Mouse (Mus musculus) myocyte (in vitro differentiated cells): ENCODE results near the gene Pdrg1. TPM values are rescaled to one million over a fixed set of nuclear protein-coding genes. Genes with fewer than 3 reads are reported as not detected.

Experiments
- H3K27me3 ChIP-seq: one replicate; pipeline ENCODE4 v1.6.1; 2011; ENCODE audit not compliant: control insufficient read depth, insufficient read depth, insufficient read length
- H3K36me3 ChIP-seq: one replicate; pipeline ENCODE4 v1.6.1; 2011; ENCODE audit not compliant: control insufficient read depth, insufficient read depth
- H3K4me2 ChIP-seq: one replicate; pipeline ENCODE4 v1.6.1; 2011; ENCODE audit warnings: low read depth, control low read depth
- H3K4me3 ChIP-seq: one replicate; pipeline ENCODE4 v1.5.1; 2011; ENCODE audit warnings: mild to moderate bottlenecking, control low read depth, moderate library complexity
- H3K79me2 ChIP-seq: one replicate; pipeline ENCODE4 v1.6.1; 2011; ENCODE audit not compliant: control insufficient read depth, insufficient read depth
- H3ac ChIP-seq: one replicate; pipeline ENCODE4 v1.6.1; 2011; ENCODE audit not compliant: control insufficient read depth, insufficient read length
- CEBPB ChIP-seq: IDR thresholded peaks from 2 replicates; pipeline ENCODE4 v1.6.1; 2011; ENCODE audit warnings: mild to moderate bottlenecking, moderate library complexity; ENCODE audit not compliant: poor library complexity, insufficient read depth, severe bottlenecking
- E2F4 ChIP-seq: IDR thresholded peaks from one replicate; pipeline ENCODE4 v1.6.1; 2011; ENCODE audit warnings: mild to moderate bottlenecking, control low read depth, moderate library complexity; ENCODE audit not compliant: insufficient read depth
- MAX ChIP-seq: IDR thresholded peaks from one replicate; pipeline ENCODE4 v1.6.1; 2011; ENCODE audit warnings: low read depth, mild to moderate bottlenecking, control low read depth
- MYOD1 ChIP-seq, 3 experiments: IDR thresholded peaks; one replicate each; pipeline ENCODE4 v1.6.1; 2011; ENCODE audit warnings: control low read depth in 2 of 3, low read depth in 2 of 3, mild to moderate bottlenecking in 2 of 3, moderate library complexity in 1 of 3; ENCODE audit not compliant: insufficient read length in 2 of 3, control insufficient read depth in 1 of 3
- MYOG ChIP-seq, 3 experiments: IDR thresholded peaks; one replicate each; pipeline ENCODE4 v1.6.1; 2011; ENCODE audit warnings: control low read depth in 2 of 3, low read depth in 2 of 3, mild to moderate bottlenecking in 2 of 3; ENCODE audit not compliant: insufficient read length in 2 of 3, control insufficient read depth in 1 of 3, insufficient read depth in 1 of 3
- POLR2A ChIP-seq: IDR thresholded peaks from one replicate; pipeline ENCODE4 v1.6.1; 2011; ENCODE audit warnings: low read depth, mild to moderate bottlenecking, control low read depth, moderate library complexity; ENCODE audit not compliant: insufficient read length
- POLR2AphosphoS2 ChIP-seq: IDR thresholded peaks from one replicate; pipeline ENCODE4 v1.6.1; 2011; ENCODE audit warnings: low read depth, control low read depth; ENCODE audit not compliant: insufficient read length
- REST ChIP-seq: IDR thresholded peaks from one replicate; pipeline ENCODE4 v1.6.1; 2011; ENCODE audit warnings: mild to moderate bottlenecking, control low read depth, moderate library complexity; ENCODE audit not compliant: insufficient read depth, insufficient read length
- SRF ChIP-seq: IDR thresholded peaks from one replicate; pipeline ENCODE4 v1.6.1; 2011; ENCODE audit warnings: low read depth; ENCODE audit not compliant: control insufficient read depth, insufficient read length
- TCF12 ChIP-seq: IDR thresholded peaks from one replicate; pipeline ENCODE4 v1.6.1; 2011; ENCODE audit warnings: mild to moderate bottlenecking, control low read depth; ENCODE audit not compliant: poor library complexity, insufficient read depth, severe bottlenecking
- TCF3 ChIP-seq: IDR thresholded peaks from one replicate; pipeline ENCODE4 v1.6.1; 2011; ENCODE audit warnings: low read depth, control low read depth; ENCODE audit not compliant: insufficient read length
- USF1 ChIP-seq: IDR thresholded peaks from one replicate; pipeline ENCODE4 v1.6.1; 2011; ENCODE audit warnings: low read depth, mild to moderate bottlenecking, control low read depth, moderate library complexity
- polyA plus RNA-seq: library from polyadenylated mRNA; unstranded; fragments of >200 nt; fragmentation: generic; extraction: Trizol; gene quantifications from one replicate; pipeline ENCODE4 v1.2.1, GENCODE M21; 2012; ENCODE audit warnings: missing spikeins

Pdrg1 gene
- 79.6 TPM for polyA plus RNA-seq

DNA sequence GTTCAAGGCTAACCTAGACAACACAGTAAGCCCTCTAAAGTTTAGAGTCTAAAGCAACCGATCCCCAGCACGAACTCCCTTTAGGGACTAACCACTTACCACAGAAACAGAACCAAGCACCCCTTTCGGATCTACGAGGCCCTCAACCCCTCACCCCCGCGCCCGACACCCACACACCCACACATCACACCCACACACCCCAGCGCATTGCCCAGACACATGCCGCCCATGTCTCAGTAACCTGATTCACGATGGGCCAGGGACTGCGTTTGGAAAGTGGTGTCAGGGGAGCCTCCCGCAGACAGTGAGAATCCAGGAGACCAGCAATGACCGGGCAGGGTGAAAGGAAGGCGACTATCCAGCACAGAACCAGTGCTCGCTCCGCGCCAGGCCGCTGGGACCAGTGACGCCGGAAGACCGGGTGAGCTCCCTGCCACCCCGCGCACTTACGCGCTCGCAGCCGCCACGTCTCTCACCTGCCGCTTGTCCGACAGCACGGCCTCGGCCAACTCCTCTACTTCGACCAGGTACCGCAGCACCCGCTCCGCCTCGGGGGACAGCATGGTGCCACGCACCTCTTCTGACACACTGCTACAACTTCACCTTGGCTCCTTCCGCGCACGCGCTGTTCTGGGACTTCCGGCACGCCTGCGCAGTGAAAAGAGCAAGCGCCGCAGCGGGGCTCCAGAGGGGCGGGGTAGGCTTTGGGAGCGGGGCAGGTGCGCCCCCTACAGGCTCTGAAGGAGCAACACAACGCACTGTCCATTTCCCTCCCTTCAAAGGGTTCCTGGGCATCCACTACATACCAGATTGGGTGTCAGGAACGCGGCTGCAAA is at the start of gene Pdrg1:
Gene Pdrg1 (minus strand): TSS at position 670 of the 836 bp plus-strand sequence.
- Histone ChIP-seq H3K4me2 (peak within 1 kb of the TSS; percentile 94), H3K36me3 (peaks cover 26% of the 10 kb centered on the region), H3K27me3 (peaks cover 18% of the 10 kb centered on the region), H3ac (peak within 1 kb of the TSS; percentile 23), H3K4me3 (peak within 1 kb of the TSS; percentile 81), H3K79me2 (peaks cover 28% of the 10 kb centered on the region)
- TF ChIP-seq POLR2AphosphoS2: peak; percentile 96
- no peak for TF ChIP-seq USF1
- TF ChIP-seq POLR2A: peak; percentile 99

DNA sequence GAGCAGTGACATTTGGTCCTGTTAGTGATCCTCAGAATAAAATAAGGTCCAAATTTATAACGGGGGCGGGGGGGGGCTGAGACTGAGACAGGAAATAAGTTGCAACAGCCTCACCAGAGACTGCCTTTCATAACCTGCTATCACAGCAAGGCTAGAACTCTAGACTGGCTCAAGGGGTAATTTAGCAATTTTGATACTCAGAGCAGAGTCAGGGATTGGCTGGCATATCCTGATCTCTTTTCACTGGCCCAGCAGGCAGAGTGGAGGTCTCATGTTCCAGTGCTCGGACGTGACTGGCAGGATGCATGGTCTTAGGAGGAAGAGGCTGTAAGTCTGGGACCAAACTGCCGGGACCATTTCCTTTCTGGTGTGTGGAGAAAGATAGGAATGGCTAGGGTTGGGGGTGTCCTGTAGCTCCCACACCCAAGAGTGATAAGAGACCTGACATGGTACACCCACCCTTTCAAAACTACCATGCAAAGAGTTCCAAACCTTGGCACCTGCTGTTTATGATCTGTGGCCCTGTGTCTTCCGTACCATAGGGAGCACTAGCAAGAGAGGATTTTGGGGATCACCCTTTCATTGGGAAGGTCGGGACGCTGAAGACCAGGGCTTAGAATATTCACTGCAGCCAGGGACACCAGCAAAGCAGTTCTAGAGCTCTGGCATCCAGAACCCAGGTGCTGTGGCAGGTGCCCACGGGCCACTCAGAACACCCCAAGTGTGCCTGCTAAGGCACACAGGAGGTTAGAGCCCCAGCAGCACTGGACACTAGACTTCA is 49.2 kb upstream of the Pdrg1 start:
- no peak overlapping the region for H3ac ChIP-seq
- no peak overlapping the region for H3K4me3 ChIP-seq
- H3K4me2 ChIP-seq: no peak overlapping the region
- H3K27me3 ChIP-seq: peaks cover 64% of the 10 kb centered on the region
- TF ChIP-seq TCF12 (no peak), MYOG (IDR thresholded peaks at IDR 0.05; ENCODE audit: control insufficient read depth in 1 of 3, insufficient read depth in 1 of 3, insufficient read length in 2 of 3, low read depth in 2 of 3) (no peak), CEBPB (no peak), SRF (no peak), MAX (no peak), POLR2A (no peak), E2F4 (no peak), REST (no peak), TCF3 (no peak), USF1 (no peak), POLR2AphosphoS2 (no peak), MYOD1 (IDR thresholded peaks at IDR 0.05; ENCODE audit: control insufficient read depth in 1 of 3, insufficient read length in 2 of 3, low read depth in 2 of 3) (no peak)
- H3K36me3 ChIP-seq: no peaks in the 10 kb centered on the region
- H3K79me2 ChIP-seq: no peaks in the 10 kb centered on the region

DNA sequence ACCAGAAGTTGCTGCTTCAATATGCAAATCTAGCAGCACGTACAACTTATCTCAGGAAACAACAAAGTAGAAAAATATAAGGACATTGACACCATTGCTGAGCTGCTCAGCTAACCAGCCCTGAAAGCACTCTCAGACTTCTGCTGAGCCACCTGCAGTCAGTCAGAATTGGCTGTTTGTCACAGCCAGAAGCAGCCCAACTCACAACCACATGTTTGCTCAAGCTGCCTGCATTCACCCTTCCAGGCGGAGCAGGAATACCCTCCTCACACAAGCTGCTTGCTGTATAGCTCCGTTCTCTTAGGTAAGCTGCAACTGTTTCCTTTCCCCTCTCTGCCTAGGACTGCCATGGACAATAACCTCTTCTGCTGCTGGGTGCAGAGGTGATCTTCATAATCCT is 48.2 kb upstream of the Pdrg1 start:
- Histone ChIP-seq H3K4me2 (no peak overlapping the region), H3K79me2 (no peaks in the 10 kb centered on the region), H3K27me3 (peaks cover 64% of the 10 kb centered on the region), H3K36me3 (no peaks in the 10 kb centered on the region), H3K4me3 (no peak overlapping the region), H3ac (no peak overlapping the region)
- TF ChIP-seq USF1 (no peak), MAX (no peak), MYOG (IDR thresholded peaks at IDR 0.05; ENCODE audit: control insufficient read depth in 1 of 3, insufficient read depth in 1 of 3, insufficient read length in 2 of 3, low read depth in 2 of 3) (no peak), TCF12 (no peak), CEBPB (no peak), SRF (no peak), E2F4 (no peak), MYOD1 (IDR thresholded peaks at IDR 0.05; ENCODE audit: control insufficient read depth in 1 of 3, insufficient read length in 2 of 3, low read depth in 2 of 3) (no peak), POLR2A (no peak), POLR2AphosphoS2 (no peak), TCF3 (no peak), REST (no peak)

- TF ChIP-seq TCF12: no peak
- no peak for TF ChIP-seq E2F4
- TF ChIP-seq USF1: no peak
- TF ChIP-seq SRF: no peak
- no peak for TF ChIP-seq MYOG (IDR thresholded peaks at IDR 0.05; ENCODE audit: control insufficient read depth in 1 of 3, insufficient read depth in 1 of 3, insufficient read length in 2 of 3, low read depth in 2 of 3)
- no peak for TF ChIP-seq MAX
- TF ChIP-seq CEBPB: no peak
- TF ChIP-seq REST: no peak
- no peak for TF ChIP-seq POLR2A
- TF ChIP-seq TCF3: no peak
- no peak for TF ChIP-seq POLR2AphosphoS2
- TF ChIP-seq MYOD1 (IDR thresholded peaks at IDR 0.05; ENCODE audit: control insufficient read depth in 1 of 3, insufficient read length in 2 of 3, low read depth in 2 of 3): no peak
- no peak overlapping the region for H3ac ChIP-seq
- H3K79me2 ChIP-seq: no peaks in the 10 kb centered on the region
- peaks cover 62% of the 10 kb centered on the region for H3K27me3 ChIP-seq
- no peak overlapping the region for H3K4me3 ChIP-seq
- no peak overlapping the region for H3K4me2 ChIP-seq
- no peaks in the 10 kb centered on the region for H3K36me3 ChIP-seq
Observed at GRCm38 (mm10) chr2:153060216-153060615, 45.0 kb upstream of the Pdrg1 start.
